Mouse (Mus musculus) embryo, embryonic 10 days (tissue): ENCODE results near the gene Slit3.

Source experiments
- DNase-seq: peaks from one replicate; pipeline ENCODE4 v3.0.0-alpha.2; 2015; ENCODE audit warnings: low spot score

Slit3 gene

DNA sequence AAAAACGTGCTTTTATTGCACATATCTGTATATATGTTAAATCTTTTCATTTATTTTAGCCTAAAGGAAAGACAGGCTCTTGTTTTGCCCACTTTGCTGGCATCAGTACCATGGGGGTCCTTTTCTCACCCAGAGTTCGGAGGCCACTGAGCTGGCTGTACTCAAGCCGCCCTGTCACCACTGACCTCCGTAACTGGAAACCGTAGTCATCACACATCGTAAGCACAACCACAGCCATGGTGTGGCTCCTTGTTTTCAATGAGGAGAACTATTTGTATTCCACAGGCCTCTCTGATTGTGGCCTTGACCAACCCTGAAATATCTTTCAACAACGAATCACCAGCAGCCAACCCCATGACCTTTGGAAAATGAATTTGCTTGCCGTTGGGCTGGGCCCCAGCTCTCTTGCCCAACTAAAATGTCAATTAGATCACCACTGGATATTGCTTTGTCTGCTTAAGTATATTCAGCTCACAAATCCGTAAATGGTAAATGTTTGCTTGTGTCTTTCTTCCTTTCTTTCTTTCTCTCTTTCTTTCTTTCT, 405.3 kb downstream of the Slit3 start:
- peak; percentile 37 for DNase-seq

DNA sequence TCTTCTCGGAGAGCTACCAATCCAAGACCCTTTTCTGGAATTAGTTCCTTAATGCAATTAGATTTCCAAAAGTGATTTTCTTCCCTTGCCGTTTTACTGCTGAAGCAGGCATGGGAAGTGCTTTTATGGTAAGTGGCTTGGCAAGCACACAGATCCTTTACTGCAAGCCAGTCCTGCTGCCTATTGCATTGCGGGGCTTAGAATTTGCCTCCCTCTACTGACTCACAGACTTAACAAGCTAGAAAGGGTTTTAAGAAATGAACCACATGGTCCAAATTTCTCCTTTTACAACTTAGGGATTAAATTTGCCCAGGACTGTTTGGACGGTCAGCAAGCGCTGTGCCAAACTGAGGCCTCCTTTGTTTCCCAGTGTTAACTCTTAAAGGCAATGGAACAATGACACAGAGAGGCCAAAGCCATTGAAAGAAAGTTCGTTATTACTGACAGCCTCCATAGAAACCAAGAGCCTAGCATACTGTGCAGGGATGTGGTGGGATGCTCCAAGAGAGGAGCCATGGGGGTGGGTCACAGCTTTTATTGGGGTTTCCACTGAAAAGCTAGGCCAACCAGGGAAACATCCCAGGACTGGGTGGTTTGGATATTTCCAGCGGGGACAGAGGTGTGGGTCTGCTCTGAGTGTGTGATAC, 406.9 kb downstream of the Slit3 start:
- peak; percentile 61 for DNase-seq

DNA sequence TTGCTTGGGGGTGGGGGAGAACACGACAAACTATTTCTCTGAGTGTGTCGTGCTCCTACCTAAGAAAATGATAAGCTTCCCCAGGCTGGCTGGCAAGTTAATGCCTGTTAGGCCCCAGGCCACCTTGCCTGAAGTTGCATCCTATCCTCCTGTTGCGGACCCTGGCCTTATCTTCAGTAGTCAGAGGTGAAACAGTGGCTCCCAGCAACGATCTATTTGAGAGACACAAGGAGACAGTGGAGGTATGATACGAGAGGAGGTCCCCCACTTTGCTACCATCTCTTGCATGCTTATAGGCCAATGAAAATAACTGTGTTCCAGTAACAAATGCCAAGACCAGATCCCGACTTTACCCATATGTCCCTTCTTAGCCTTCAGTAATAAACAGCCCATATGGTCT, 414.0 kb downstream of the Slit3 start:
- DNase-seq: no peak

DNA sequence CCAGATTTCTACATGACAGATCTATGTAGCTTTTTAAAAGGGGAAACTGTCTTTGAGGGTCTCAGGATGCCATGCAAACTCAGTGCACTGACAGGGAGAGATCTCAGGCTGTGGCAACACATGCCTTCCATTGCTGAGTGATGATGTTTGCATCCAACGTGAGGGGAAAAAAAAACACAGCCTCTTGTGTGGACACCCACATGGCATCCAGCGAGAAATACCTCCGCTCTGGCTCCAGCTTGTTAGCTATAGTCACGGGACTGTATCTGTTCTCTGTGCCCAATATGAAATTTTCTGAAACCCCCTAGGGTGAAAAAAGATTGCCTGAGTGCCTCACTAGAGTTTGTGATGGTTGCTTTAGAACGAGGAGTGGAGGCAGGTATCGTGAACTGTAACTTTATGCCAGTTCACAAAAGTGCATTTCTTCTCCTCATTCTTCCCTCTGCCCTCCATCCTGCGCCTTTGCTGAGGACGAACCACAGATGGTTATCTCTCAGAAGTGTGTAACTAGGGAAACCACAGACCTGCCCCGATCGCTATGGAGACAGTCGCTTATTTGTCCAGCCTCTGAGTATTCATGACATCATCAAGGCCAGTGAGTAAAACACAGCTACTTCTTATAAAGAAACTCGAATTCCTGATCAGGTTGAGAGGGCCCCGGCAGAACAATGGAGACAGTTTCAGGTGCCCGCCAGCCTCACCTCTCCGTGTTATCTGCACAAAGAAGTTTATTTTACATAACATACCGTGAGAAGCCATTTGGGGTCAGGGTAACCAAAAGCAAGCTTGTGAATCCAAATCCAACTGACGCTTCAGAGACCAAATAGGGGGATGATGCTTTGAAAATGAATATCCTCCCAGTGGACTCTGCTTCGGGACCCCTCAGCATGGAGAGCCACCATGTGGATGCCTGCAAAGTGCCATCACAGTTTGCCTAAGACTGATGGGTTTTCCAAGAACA, 416.4 kb downstream of the Slit3 start:
- DNase-seq: peak; percentile 75

DNA sequence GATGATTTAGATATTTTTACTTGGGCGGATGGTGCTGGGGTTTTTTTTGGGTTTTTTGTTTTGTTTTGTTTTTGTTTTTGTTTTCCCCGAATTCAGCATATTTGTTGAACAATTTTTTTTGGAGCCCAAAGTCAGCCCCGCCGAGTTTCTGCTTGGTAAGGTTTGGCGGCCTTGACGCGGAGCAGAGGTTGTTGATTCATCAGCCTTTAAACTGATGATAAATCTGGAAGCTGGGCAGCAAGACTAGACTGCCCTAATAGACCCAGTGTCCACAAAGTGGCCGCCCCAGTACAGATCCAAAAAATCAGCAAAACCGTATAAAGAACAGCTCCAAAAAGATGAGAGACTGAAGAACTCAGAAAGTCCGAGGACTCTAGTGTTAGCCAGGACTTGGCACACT, 421.7 kb downstream of the Slit3 start:
- no peak for DNase-seq

DNA sequence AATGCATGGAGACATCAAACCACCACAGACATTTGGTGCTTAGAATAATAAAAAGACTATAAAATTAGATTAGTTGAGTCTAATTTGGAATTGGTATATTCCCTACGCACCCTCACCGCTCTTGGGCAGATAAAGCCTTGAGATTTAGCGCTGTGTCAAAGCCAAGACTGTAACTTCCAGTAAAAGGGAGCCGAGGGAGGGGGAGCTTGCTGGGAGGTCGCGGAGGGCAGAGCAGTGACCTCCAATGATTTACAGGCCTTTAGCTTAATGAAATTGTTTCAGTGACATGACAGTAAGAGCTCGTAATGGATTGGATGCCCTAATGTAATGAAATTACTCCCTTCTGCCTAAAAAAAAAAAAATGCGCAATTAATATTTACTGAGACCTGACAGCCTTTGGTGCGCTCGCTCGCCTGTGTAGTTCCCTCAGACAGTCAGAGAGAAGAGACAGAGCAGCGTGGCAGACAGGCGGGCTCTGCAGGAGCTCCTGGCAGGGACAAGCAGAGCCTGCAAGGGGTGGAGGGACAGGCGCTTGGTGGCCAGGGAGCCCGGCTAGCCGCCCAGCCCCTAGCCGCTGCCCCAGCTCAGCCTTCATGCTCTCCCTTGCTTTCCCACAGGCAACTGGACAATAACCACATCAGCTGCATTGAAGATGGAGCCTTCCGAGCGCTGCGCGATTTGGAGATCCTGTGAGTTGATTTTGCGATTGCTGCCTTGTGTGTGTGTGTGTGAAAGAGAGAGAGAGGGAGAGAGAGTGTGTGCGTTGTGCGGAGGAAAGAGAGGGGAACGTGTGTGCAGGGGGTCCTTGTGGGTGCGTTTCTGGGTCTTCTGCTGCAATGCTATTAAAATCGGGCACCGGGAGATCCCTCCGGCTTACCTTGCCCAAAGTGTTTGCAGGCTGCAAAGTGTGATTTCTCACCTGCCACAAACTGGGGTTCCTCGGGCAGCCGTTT, 423.4 kb downstream of the Slit3 start:
- DNase-seq: peak; percentile 63

DNA sequence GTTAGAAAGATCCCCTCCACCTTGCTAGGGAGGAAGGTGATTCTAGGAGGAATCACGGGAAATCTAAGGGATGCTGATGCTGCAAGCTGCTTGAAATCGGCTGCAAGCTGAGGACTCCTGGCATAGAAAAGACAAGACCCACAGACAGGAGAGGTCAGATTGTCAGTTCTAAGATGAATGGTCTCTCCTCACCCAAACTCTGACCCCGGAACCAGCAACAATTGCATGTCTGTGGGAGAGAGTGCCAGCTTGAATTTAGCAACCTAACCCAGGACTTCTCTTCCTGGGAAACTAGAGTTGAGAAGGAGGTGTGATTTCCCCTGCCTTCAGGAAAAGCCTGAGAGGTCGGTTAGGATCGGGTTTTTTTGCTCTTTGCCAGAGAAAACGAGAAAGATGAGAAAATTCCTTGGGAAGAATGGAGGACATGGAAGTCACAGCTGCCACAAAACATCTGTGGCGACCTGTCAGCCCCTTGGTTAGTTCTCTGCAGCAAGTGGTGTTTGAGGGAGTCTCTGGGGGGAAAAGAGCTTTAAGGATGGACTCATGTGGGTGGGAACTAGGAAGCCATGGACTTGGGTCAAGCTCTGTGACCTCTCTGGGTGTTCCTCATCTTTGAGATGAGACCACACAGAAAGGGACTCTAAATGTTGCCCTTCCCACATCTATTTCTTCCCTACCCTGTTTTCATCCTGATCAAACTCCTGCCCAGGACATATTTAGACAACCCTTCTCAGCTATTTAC, 425.2 kb downstream of the Slit3 start:
- DNase-seq: peak; percentile 60

DNA sequence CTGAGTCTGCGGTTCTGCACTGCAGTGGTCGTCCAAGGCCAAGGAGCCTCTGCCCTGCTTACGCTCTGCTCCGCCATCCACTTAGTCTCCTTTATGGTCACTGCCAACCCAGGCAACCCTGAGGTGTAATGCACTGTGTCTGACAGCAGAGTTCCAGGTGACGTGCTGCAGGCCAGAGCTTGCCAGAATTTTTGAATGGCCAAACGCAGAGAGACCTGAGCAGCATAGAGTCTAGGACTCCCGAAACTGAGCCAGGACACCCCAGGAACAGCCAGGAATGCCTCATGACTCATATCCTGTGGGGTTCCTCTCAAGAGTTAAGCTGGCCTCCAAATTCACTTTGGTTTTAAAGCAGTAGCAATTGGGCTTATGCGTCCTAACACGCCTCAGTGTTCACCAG, 429.0 kb downstream of the Slit3 start:
- DNase-seq: no peak

DNA sequence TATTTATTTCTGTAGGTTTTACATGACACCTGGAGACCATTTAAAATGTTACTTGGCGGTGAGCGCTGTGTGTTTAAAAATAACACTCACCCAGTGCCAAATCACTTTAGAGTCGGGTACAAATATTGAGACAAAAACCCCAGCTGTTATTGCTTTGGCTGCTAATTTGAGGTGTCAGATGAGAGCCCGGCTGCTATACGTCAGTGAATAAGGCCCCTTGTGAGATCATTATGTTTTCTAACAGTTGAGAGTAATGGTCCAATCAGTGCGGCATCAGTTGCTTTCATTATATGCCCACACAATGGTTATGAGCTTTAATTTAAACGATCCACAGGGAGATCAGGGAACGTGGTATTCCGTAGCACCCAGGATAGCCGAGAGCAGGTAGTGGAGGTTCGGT, 435.2 kb downstream of the Slit3 start:
- DNase-seq: no peak

DNA sequence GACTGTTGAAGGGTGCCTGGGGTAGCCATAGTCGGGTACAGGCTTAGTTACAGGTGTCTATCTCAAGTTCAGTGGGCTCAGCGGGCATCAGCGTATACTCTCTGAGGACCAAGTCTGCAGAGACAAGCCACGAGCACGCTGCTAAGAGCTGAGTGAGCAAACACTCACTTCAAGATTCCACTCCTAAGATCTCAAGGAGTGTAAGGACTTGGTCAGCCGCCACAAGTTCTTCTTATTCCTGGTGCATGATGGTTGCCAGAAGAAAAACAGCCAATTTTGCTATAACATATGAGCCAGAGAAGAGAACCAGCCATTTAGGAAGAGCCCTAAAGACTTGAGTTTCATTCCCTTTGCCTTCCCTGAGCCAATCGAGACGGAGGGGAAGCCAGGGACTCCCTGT, 436.5 kb downstream of the Slit3 start:
- no peak for DNase-seq

DNA sequence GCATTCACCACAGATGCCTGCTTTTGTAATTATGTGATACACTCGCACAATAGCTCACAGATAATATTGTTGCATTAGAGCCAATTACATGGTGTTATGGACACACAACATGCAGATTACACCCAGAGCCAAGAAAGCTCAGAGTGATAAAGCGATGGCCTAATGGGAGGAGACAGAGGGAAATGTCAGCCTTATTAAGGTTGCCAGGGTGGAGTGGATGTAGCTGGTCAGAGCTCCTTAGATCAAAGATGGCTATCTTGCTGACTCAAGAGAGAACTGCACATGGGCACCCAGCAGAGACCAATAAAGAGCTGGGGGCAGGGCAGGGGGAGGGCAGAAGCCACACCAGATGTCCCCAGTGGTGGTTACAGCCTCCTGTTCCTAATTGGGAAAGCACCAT, 437.3 kb downstream of the Slit3 start:
- DNase-seq: no peak

DNA sequence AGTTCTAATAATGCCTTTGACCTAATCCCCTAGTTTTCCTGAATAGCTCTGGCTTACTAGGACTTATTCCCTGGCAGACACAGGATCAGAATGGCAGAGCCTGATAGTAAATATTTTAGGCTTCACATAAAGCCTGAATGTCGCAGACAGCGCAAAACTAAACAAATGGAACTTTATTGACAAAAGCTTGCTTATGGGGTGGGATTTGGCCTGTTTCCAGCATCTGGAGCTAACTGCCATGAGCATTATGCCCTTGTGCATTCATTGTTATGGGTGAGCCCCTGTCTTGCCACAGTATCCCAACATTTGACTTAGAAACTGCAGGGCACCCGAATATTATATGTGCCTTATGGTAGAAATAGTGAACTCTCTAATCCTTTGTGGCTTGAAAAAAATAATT, 438.4 kb downstream of the Slit3 start:
- no peak for DNase-seq

DNA sequence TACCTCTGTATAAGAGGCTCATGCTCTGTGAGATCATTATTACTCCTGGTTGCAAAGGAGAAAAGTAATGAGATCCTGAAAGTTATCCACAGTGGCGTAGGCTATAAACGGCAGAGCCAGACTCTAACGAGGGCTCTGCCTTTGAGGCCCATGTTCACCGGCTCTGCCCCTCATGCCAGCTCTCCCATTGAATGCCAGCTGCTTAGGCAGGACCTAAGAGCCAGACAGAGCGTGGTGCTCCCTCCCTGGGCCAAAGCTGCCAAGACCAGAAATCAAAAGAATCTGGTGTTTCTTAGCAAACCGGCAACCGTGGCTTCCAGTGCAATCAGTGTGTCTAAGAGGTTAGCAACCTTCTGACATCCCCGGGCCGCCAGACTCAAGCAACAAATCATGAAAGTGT, 440.7 kb downstream of the Slit3 start:
- no peak for DNase-seq

DNA sequence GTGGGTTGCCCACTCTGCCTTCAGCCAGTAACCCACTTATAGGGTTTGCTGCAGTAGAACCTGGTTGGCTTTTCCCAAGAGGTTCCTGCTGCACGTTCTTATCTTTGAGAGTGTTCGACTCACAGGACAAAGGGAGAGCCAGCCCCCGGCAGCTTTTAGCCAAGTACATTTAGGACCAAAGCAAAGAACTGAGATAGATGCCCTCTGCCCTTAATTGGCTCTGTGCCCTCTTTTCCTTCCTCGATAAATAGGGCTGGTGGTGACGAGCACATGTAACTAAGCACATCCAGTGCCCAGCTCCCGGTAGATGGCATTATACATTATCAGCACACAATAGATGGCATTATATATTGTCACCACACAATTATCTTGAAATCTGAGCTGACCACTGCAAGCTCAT, 444.3 kb downstream of the Slit3 start:
- no peak for DNase-seq

DNA sequence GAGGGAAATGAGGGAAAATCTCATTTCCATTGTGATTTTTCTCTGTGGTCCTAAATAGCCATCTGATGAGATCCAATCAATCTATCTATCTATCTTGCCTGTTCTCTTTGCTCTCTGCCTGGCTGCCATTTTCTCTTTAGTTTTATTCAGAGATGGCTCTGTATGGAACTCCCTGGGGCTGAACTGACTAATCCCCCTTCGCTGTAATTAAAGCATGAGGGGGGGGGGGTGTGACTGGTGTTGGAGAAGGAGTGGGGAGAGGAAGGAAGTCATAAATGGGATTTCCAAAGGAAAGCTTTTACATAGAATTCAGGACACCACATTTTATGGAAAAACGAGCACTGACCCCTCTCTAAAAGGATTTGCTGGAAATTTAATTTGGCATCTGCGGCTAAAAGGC, 445.7 kb downstream of the Slit3 start:
- no peak for DNase-seq

DNA sequence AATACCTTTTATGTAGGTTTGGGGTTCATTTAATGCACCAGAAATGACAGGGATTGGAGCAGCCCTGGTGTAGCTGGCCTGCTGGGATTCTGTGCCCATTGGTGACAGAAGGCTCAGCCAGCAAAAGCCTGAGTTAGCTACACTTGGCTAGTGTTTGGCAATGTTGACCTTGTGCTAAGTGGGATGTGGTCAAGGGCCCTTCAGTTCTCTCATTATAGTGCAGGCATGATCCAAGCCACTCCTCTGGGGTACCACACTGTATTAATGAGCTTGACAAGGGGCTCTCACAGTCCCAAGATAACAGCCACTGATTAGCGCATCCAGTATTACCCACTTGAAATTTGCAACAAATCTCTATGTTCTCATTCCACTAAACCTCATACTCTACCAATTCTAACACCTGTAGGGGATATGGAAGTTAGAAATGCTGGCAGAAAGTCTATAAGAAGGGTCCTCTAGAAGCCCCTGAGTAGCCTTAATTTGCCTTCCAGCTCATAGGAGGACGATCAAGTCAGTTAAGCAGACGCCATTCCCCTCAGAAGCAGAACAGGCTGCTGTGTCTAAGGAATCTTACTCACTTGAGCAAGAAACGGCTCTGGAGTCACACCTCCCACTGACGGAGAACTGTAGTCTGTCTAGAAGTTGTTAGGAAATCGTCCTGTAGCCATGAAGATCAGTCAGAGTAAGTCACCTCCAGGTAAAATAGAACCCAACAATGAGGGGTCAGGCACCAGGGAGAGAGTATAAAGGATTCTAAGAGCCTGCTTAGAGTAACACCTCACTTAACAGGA, 448.3 kb downstream of the Slit3 start:
- no peak for DNase-seq

DNA sequence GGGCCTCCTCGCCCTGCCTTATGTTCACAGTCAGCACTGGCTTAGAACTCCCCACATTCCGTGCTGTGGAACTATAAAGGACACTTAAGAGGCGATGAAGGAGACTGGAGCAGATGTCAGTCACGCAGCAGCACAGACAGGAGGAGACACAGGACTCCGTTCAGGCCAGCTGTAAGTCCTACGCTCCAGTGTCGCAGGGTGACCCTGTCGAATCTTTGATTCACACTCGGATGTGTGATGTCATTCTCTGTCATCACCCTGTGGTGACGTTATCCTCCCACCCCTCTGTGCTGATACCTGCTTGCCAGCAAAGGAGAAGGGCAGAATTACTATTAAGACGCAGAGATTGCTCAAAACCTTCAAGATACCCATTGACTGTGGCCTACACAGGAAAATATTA, 448.9 kb downstream of the Slit3 start:
- DNase-seq: no peak

DNA sequence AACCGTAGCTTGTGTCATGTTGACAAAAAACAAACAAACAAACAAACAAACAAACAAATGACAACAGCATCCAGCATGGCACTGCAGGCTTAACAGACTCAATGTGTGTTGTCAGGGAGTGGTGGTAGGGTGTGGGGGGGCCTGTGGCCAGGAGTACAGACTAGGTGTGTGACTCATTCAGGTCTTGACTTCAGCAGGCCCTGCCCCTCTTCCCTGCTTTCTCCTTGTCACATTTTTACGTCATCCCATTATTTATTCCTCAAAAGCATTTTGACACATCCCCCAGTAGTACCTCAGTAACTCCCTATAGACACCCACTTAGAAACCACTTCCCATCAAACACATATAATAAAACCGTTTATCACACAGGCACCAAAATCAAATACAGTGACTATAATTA, 450.9 kb downstream of the Slit3 start:
- no peak for DNase-seq

DNA sequence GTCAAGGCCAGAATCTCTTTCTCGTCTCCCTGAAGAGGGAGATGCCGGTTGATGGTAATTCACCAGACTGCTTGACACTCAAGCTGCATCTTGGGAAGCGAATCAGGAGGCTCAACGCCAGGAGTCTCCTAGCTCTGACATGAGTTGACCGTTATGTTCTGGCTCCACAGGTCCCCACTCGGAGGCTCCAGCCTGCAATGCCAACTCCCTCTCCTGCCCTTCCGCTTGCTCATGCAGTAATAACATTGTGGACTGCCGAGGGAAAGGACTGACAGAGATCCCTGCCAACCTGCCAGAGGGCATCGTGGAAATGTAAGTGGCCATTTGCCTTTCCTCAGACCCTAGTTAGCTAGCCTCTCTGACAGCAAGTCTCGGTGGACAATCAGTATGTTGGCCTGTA, 457.8 kb downstream of the Slit3 start:
- no peak for DNase-seq

DNA sequence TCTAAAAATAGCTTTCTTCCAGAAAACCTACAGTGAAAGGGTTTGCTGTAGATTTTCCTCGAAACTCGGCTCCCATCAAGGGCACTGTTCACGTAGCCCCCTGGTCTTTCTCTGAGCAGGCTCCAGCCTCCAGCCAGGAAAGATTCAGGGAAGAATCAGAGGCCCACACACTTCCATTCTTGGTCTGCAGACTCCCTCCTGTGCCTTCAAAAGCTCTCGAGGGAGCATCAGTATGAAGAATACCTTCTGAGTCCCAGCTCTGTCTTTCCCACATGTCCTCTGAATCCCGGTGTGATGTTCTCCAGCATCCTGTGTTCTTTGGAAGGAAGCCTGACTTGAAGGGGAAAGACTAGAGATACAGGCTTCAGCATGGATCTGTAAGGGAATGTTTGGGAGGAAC, 461.6 kb downstream of the Slit3 start:
- DNase-seq: no peak

DNA sequence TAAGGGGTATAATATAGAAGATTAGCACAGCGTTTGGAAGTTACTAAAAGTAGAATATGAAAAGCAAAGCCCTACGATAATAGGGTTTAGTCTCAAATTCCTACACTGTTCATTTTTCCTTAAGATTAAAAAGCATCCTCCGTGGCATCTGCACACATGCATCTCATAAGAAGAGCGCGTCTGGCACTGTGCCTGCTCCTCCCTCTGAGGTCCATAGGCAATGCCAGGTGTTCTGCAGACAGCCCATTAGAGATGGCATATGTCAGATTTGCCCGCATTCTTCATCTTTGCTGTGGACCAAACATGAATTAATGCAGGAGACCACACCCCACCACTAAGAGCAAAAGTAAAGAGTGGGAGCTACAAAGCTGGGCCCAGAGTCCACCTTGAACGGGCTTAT, 462.6 kb downstream of the Slit3 start:
- no peak for DNase-seq
